Mouse (Mus musculus): Measurements from ENCODE around the gene Hand2. TPM values are rescaled to one million over a fixed set of nuclear protein-coding genes. Genes with fewer than 3 reads are reported as not detected.

Gene Hand2
- polyA plus RNA-seq, 1 experiment, result 0.21 TPM

GRCm38 (mm10) chr8:57314216-57314615, 6.6 kb upstream of the Hand2 start:
- H3K4me1 ChIP-seq (ENCODE audit: control insufficient read depth, insufficient read depth, low read length), result no peaks in the 10 kb centered on the region
- H3K4me3 ChIP-seq (replicated peaks; ENCODE audit: extremely low read depth, low read depth, low read length), result no peak overlapping the region
- TF ChIP-seq POLR2A (IDR thresholded peaks at IDR 0.05; ENCODE audit: borderline replicate concordance, extremely low read depth, low read depth, low read length) (no peak), CTCF (IDR thresholded peaks at IDR 0.05; ENCODE audit: insufficient read depth, low read length) (no peak)
- 3% methylated on average over 10 of the region's 10 CpGs for WGBS
- DNase-seq, result no peak

- Histone ChIP-seq H3K4me1 (ENCODE audit: control insufficient read depth, insufficient read depth, low read length) (no peaks in the 10 kb centered on the region), H3K4me3 (replicated peaks; ENCODE audit: extremely low read depth, low read depth, low read length) (no peak overlapping the region)
- DNase-seq, result no peak
- TF ChIP-seq CTCF (IDR thresholded peaks at IDR 0.05; ENCODE audit: insufficient read depth, low read length), result no peak
- TF ChIP-seq POLR2A (IDR thresholded peaks at IDR 0.05; ENCODE audit: borderline replicate concordance, extremely low read depth, low read depth, low read length), result no peak
- WGBS, result 20% methylated on average over 3 of the region's 3 CpGs
These were observed 5.3 kb upstream of the Hand2 start for GRCm38 (mm10) chr8:57315471-57315870.

- no peak overlapping the region for H3K4me3 ChIP-seq (replicated peaks; ENCODE audit: extremely low read depth, low read depth, low read length)
- TF ChIP-seq CTCF (IDR thresholded peaks at IDR 0.05; ENCODE audit: insufficient read depth, low read length), result no peak
- no peak for TF ChIP-seq POLR2A (IDR thresholded peaks at IDR 0.05; ENCODE audit: borderline replicate concordance, extremely low read depth, low read depth, low read length)
- H3K4me1 ChIP-seq (ENCODE audit: control insufficient read depth, insufficient read depth, low read length), result no peaks in the 10 kb centered on the region; the same call in 1 of the 2 replicates
- no peak for DNase-seq
These were observed 3.7 kb upstream of the Hand2 start for GRCm38 (mm10) chr8:57317107-57317506.

GRCm38 (mm10) chr8:57317890-57318480, 2.8 kb upstream of the Hand2 start:
- WGBS, result 19% methylated on average over 5 of the region's 5 CpGs
- no peak for TF ChIP-seq CTCF (IDR thresholded peaks at IDR 0.05; ENCODE audit: insufficient read depth, low read length)
- no peak for TF ChIP-seq POLR2A (IDR thresholded peaks at IDR 0.05; ENCODE audit: borderline replicate concordance, extremely low read depth, low read depth, low read length)
- no peak for DNase-seq
- no peaks in the 10 kb centered on the region; the same call in 1 of the 2 replicates for H3K4me1 ChIP-seq (ENCODE audit: control insufficient read depth, insufficient read depth, low read length)
- H3K4me3 ChIP-seq (replicated peaks; ENCODE audit: extremely low read depth, low read depth, low read length), result no peak overlapping the region

- DNase-seq, result no peak
- no peak for TF ChIP-seq POLR2A (IDR thresholded peaks at IDR 0.05; ENCODE audit: borderline replicate concordance, extremely low read depth, low read depth, low read length)
- no peak for TF ChIP-seq CTCF (IDR thresholded peaks at IDR 0.05; ENCODE audit: insufficient read depth, low read length)
- H3K4me3 ChIP-seq (replicated peaks; ENCODE audit: extremely low read depth, low read depth, low read length), result no peak overlapping the region
- H3K4me1 ChIP-seq (ENCODE audit: control insufficient read depth, insufficient read depth, low read length), result no peaks in the 10 kb centered on the region; the same call in 1 of the 2 replicates
- 13% methylated on average over 17 of the region's 17 CpGs for WGBS
These were observed 1.4 kb upstream of the Hand2 start for GRCm38 (mm10) chr8:57319092-57319980.

- TF ChIP-seq CTCF (IDR thresholded peaks at IDR 0.05; ENCODE audit: insufficient read depth, low read length) (no peak), POLR2A (IDR thresholded peaks at IDR 0.05; ENCODE audit: borderline replicate concordance, extremely low read depth, low read depth, low read length) (no peak)
- H3K4me3 ChIP-seq (replicated peaks; ENCODE audit: extremely low read depth, low read depth, low read length), result no peak overlapping the region
- 7% methylated on average over 22 of the region's 22 CpGs for WGBS
- no peak for DNase-seq
- H3K4me1 ChIP-seq (ENCODE audit: control insufficient read depth, insufficient read depth, low read length), result no peaks in the 10 kb centered on the region; the same call in 1 of the 2 replicates
These were observed 700 bp upstream of the Hand2 start for GRCm38 (mm10) chr8:57319981-57320585.

GRCm38 (mm10) chr8:57321898-57322895, 1.4 kb downstream of the Hand2 start:
- no peak for TF ChIP-seq CTCF (IDR thresholded peaks at IDR 0.05; ENCODE audit: insufficient read depth, low read length)
- TF ChIP-seq POLR2A (IDR thresholded peaks at IDR 0.05; ENCODE audit: borderline replicate concordance, extremely low read depth, low read depth, low read length), result no peak
- 3% methylated on average over 56 of the region's 64 CpGs for WGBS
- H3K4me1 ChIP-seq (ENCODE audit: control insufficient read depth, insufficient read depth, low read length), result no peaks in the 10 kb centered on the region; the same call in 1 of the 2 replicates
- DNase-seq, result no peak
- no peak overlapping the region for H3K4me3 ChIP-seq (replicated peaks; ENCODE audit: extremely low read depth, low read depth, low read length)

GRCm38 (mm10) chr8:57322961-57323941, 2.5 kb downstream of the Hand2 start:
- no peak for DNase-seq
- Histone ChIP-seq H3K4me1 (ENCODE audit: control insufficient read depth, insufficient read depth, low read length) (no peaks in the 10 kb centered on the region; the same call in 1 of the 2 replicates), H3K4me3 (replicated peaks; ENCODE audit: extremely low read depth, low read depth, low read length) (no peak overlapping the region)
- 10% methylated on average over 31 of the region's 31 CpGs for WGBS
- TF ChIP-seq POLR2A (IDR thresholded peaks at IDR 0.05; ENCODE audit: borderline replicate concordance, extremely low read depth, low read depth, low read length) (no peak), CTCF (IDR thresholded peaks at IDR 0.05; ENCODE audit: insufficient read depth, low read length) (no peak)
